Mouse (Mus musculus) G1E (cell line): Measurements from ENCODE around the gene Fgfr2.

Source experiments
- CTCF ChIP-seq: IDR thresholded peaks from 2 replicates; pipeline ENCODE4 v1.5.1; 2012; ENCODE audit warnings: low read depth, low read length, inconsistent platforms, mixed read lengths
- GATA1 ChIP-seq: IDR thresholded peaks from 2 replicates; pipeline ENCODE4 v1.6.1; 2012; ENCODE audit warnings: borderline replicate concordance, low read length, inconsistent platforms, mixed read lengths
- POLR2AphosphoS5 ChIP-seq: IDR thresholded peaks from 2 replicates; pipeline ENCODE4 v1.6.1; 2012; ENCODE audit warnings: low read depth, low read length, inconsistent platforms; ENCODE audit not compliant: insufficient replicate concordance

- TF ChIP-seq CTCF (no peak), GATA1 (no peak), POLR2AphosphoS5 (no peak)
These were observed 2782.6 kb downstream of the Fgfr2 start for GRCm38 (mm10) chr7:130340412-130341152.
